Mouse (Mus musculus) heart, embryonic 10.5 days (tissue): ENCODE measurements around the gene Fbxo10. TPM values are rescaled to one million over a fixed set of nuclear protein-coding genes. Genes with fewer than 3 reads are reported as not detected.

ENCODE experiments used
- polyA plus RNA-seq: library from polyadenylated mRNA; unstranded; fragments of >200 nt; fragmentation: Nextera tagmentation; extraction: Ambion mirVana; gene quantifications from 2 replicates; pipeline ENCODE4 v1.2.1, GENCODE M21; 2016

Gene Fbxo10
- polyA plus RNA-seq, 1 experiment from 2014 or later = 12.0 TPM

Other genes starting within 250 kb of the Fbxo10 start
- 105 and 108 TPM in 2 replicates for gene Grhpr, start 103.2 kb downstream of the Fbxo10 start, polyA plus RNA-seq
- 19.3 and 21.5 TPM in 2 replicates for gene Zbtb5, start 72.2 kb downstream of the Fbxo10 start, polyA plus RNA-seq
- 47.8 and 50.7 TPM in 2 replicates for gene Polr1e, start 66.0 kb downstream of the Fbxo10 start, polyA plus RNA-seq
- gene Tomm5, start 23.5 kb upstream of the Fbxo10 start, polyA plus RNA-seq = 248 and 292 TPM in 2 replicates
- gene Frmpd1, start 100.3 kb upstream of the Fbxo10 start, polyA plus RNA-seq = 4.1 and 4.3 TPM in 2 replicates
- 11.9 and 17.0 TPM in 2 replicates for gene Trmt10b, start 212.5 kb upstream of the Fbxo10 start, polyA plus RNA-seq